Mouse (Mus musculus) regulatory T cell (primary cell): ENCODE data around the gene Mical2.

ENCODE experiments used
- in situ Hi-C: fragments of 300-600 bp; cut with MboI, MseI; formaldehyde crosslinking; loops from one replicate; pipeline ENCODE4 v1.15.1; 2025; ENCODE audit warnings: high pct_unique_total_duplicates

Gene Mical2

GRCm38 (mm10) chr7:112208323-112209167 lies 17.1 kb upstream of the Mical2 start:
- in situ Hi-C loops = no loop called here

GRCm38 (mm10) chr7:112209621-112210020 lies 16.0 kb upstream of the Mical2 start:
- in situ Hi-C loops = no loop called here

- in situ Hi-C loops = no loop called here
Measured at GRCm38 (mm10) chr7:112212921-112213721, 12.5 kb upstream of the Mical2 start.

GRCm38 (mm10) chr7:112215871-112216270 lies 9.8 kb upstream of the Mical2 start:
- in situ Hi-C loops = no loop called here

GRCm38 (mm10) chr7:112216720-112217119 lies 8.9 kb upstream of the Mical2 start:
- in situ Hi-C loops = no loop called here

GRCm38 (mm10) chr7:112217208-112217607 lies 8.4 kb upstream of the Mical2 start:
- in situ Hi-C loops = no loop called here

- in situ Hi-C loops = no loop called here
Measured at GRCm38 (mm10) chr7:112222733-112223524, 2.7 kb upstream of the Mical2 start.

- in situ Hi-C loops = no loop called here
Measured at GRCm38 (mm10) chr7:112224854-112225253, 802 bp upstream of the Mical2 start.

GRCm38 (mm10) chr7:112226446-112227265 lies 1.0 kb downstream of the Mical2 start:
- in situ Hi-C loops = no loop called here

GRCm38 (mm10) chr7:112227266-112227562 lies 1.6 kb downstream of the Mical2 start:
- in situ Hi-C loops = no loop called here

- in situ Hi-C loops = no loop called here
Measured at GRCm38 (mm10) chr7:112228827-112229498, 3.3 kb downstream of the Mical2 start.

GRCm38 (mm10) chr7:112231731-112232130 lies 6.1 kb downstream of the Mical2 start:
- in situ Hi-C loops = no loop called here

GRCm38 (mm10) chr7:112233345-112234005 lies 7.8 kb downstream of the Mical2 start:
- in situ Hi-C loops = no loop called here

- in situ Hi-C loops = no loop called here
Measured at GRCm38 (mm10) chr7:112234410-112234809, 8.8 kb downstream of the Mical2 start.

- in situ Hi-C loops = no loop called here
Measured at GRCm38 (mm10) chr7:112235493-112235892, 9.8 kb downstream of the Mical2 start.

- in situ Hi-C loops = no loop called here
Measured at GRCm38 (mm10) chr7:112237211-112237610, 11.6 kb downstream of the Mical2 start.

GRCm38 (mm10) chr7:112237868-112238267 lies 12.2 kb downstream of the Mical2 start:
- in situ Hi-C loops = no loop called here

- in situ Hi-C loops = no loop called here
Measured at GRCm38 (mm10) chr7:112238768-112239728, 13.4 kb downstream of the Mical2 start.

- in situ Hi-C loops = no loop called here
Measured at GRCm38 (mm10) chr7:112240748-112241147, 15.1 kb downstream of the Mical2 start.
